9 mouse cellular contexts compared by ENCODE assay signal in the genomic region with DNA sequence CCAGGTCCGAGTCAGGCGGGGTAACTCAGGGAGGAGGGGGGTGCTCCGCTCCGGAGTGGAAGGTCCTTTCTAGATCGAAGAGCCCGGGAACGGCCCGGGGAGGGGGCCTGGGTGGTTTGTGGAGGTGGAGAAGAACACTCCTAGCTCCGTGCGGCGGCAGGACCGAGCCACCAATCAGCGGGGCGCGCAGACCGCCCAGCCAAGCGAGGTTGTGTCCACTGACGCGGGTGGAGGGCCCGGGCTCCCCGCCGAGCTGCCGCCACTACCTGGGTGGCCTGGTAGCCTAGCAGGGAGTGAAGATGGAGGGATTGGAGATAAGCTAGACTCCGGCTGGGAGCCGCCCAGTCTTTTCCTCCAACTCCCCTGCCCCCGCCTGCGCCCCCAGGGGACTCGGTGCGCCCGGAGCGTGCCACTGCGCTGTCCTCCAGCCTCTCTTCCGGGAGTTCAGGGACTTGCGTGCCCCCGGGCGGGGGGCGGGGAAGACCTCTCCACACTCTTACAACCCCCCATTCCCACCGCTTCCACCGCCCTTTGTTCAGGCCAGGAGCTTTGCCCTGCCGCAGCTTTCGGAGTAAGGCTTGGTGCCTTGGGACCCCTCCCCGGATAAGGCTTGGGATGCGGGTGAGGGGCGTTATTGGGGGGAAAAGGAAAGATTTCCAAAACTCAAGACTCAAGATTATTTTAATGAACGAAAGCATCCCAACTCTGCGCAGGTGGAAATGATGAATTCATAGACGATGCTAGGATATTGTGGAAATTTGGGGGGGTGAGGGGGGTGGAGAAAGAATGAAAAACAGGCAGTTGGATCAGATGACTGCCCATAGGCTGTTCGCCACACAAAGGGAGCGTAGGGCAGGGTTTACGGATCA. TPM values are rescaled to one million over a fixed set of nuclear protein-coding genes. Genes with fewer than 3 reads are reported as not detected.
A peak's percentile ranks its signal among the peaks of the same experiment; 100 is the strongest.
DNase-seq lines count a peak whose midpoint lies in the region; ATAC-seq and TF ChIP-seq lines count a peak whose summit lies in the region.
"Had no signal": no experiment of that assay in that cellular context is flagged by ENCODE, and none has a peak within 500 bp of the region (broad histone marks: within the 10 kb centered on the region; RNA-seq: fewer than 3 reads in every experiment).

No protein-coding gene starts in this region.

- intact Hi-C loops in gastrocnemius, adult 2 months (cut with DNase I) = no loop called here

- no peaks in the 10 kb centered on the region for H3K36me3 ChIP-seq in C2C12 (ENCODE audit: control insufficient read depth, insufficient read depth)
- no peaks in the 10 kb centered on the region for H3K36me3 ChIP-seq in hindbrain, embryonic 15.5 days
- H3K36me3 ChIP-seq in liver, embryonic 16.5 days (ENCODE audit: control insufficient read depth, insufficient read depth) = no peaks in the 10 kb centered on the region
- H3K36me3 ChIP-seq in small intestine, adult 2 months (ENCODE audit: control insufficient read depth, insufficient read depth, low read length) = no peaks in the 10 kb centered on the region

- no peak for TF ChIP-seq POLR2A in small intestine, adult 2 months (IDR thresholded peaks at IDR 0.05; ENCODE audit: low read depth, low read length)

- H3K79me2 ChIP-seq in C2C12 (ENCODE audit: control insufficient read depth, insufficient read depth) = no peaks in the 10 kb centered on the region

- H3K4me1 ChIP-seq in hindbrain, embryonic 15.5 days (replicated peaks) = peaks cover 37% of the 10 kb centered on the region
- no peaks in the 10 kb centered on the region for H3K4me1 ChIP-seq in liver, embryonic 16.5 days (ENCODE audit: control insufficient read depth, low read depth, low read length)
- H3K4me1 ChIP-seq in small intestine, adult 2 months (ENCODE audit: control insufficient read depth, insufficient read depth, insufficient read length, low read length) = no peaks in the 10 kb centered on the region

- H3K27me3 ChIP-seq in C2C12 (ENCODE audit: control insufficient read depth, insufficient read depth, insufficient read length) = peaks cover 3% of the 10 kb centered on the region
- peaks cover 23% of the 10 kb centered on the region for H3K27me3 ChIP-seq in hindbrain, embryonic 15.5 days
- H3K27me3 ChIP-seq in liver, embryonic 16.5 days (ENCODE audit: control insufficient read depth, insufficient read depth, low read depth, low read length) = peaks cover 52% of the 10 kb centered on the region
- peaks cover 28% of the 10 kb centered on the region for H3K27me3 ChIP-seq in small intestine, adult 2 months (ENCODE audit: control insufficient read depth, insufficient read depth, low read length)

- no peaks in the 10 kb centered on the region for H3K9me3 ChIP-seq in hindbrain, embryonic 15.5 days
- no peaks in the 10 kb centered on the region for H3K9me3 ChIP-seq in liver, embryonic 16.5 days (replicated peaks; ENCODE audit: control insufficient read depth, low read length)

- H3K4me3 ChIP-seq in gastrocnemius, adult 2 months = peak overlapping the region; percentile 60
- H3K4me3 ChIP-seq in C2C12 (ENCODE audit: insufficient read depth, poor library complexity, severe bottlenecking) = peak overlapping the region; percentile 56
- H3K4me3 ChIP-seq in hindbrain, embryonic 15.5 days = peak overlapping the region; percentile 74
- H3K4me3 ChIP-seq in liver, embryonic 16.5 days (ENCODE audit: low read depth, low read length) = peak overlapping the region; percentile 11; the same call in 1 of the 2 replicates
- peak overlapping the region; percentile 31; the same call in 1 of the 2 replicates for H3K4me3 ChIP-seq in small intestine, adult 2 months (ENCODE audit: low read depth, low read length)
- H3K4me3 ChIP-seq: heart, adult 2 months had no signal

- peak overlapping the region; percentile 78 for H3ac ChIP-seq in C2C12 (ENCODE audit: control insufficient read depth, insufficient read length, low read depth)

- under 1% methylated on average over 49 of the region's 50 CpGs for WGBS in hindbrain, embryonic 15.5 days
- 2% methylated on average over 44 of the region's 50 CpGs for WGBS in liver, embryonic 16.5 days (ENCODE audit: insufficient replicate concordance)
- WGBS in small intestine, adult 2 months = 3% methylated on average over 50 of the region's 50 CpGs

- H3K79me3 ChIP-seq in C2C12 (ENCODE audit: low read depth) = no peaks in the 10 kb centered on the region

- peak; percentile 93 for ATAC-seq in hindbrain, embryonic 15.5 days (ENCODE audit: low FRiP score, low read depth)
- no peak for ATAC-seq in liver, embryonic 16.5 days (ENCODE audit: low read depth)

- H3K4me2 ChIP-seq in hindbrain, embryonic 15.5 days = peak overlapping the region; percentile 98
- peak overlapping the region; percentile 8 for H3K4me2 ChIP-seq in liver, embryonic 16.5 days (ENCODE audit: low read depth, low read length)

- peak; percentile 18 for DNase-seq in gastrocnemius, adult 2 months
- no peak for DNase-seq in gastrocnemius, postnatal 25 days
- DNase-seq in embryo, embryonic 10.5 days (ENCODE audit: low spot score) = peak; percentile 58
- DNase-seq in adrenal gland, adult 8-10 months = no peak

- no peak for TF ChIP-seq CTCF in gastrocnemius, adult 2 months (IDR thresholded peaks at IDR 0.05)
- TF ChIP-seq CTCF in C2C12 (IDR thresholded peaks at IDR 0.05; ENCODE audit: control insufficient read depth, insufficient read depth, insufficient read length) = no peak
- no peak for TF ChIP-seq CTCF in small intestine, adult 2 months (IDR thresholded peaks at IDR 0.05; ENCODE audit: extremely low read depth, insufficient read length, insufficient replicate concordance, low read depth, low read length)

- H3K27ac ChIP-seq in gastrocnemius, adult 2 months = no peak overlapping the region
- peak overlapping the region; percentile 95 for H3K27ac ChIP-seq in hindbrain, embryonic 15.5 days (replicated peaks)
- no peak overlapping the region for H3K27ac ChIP-seq in liver, embryonic 16.5 days (ENCODE audit: low read length)
- no peak overlapping the region for H3K27ac ChIP-seq in small intestine, adult 2 months (ENCODE audit: insufficient read depth, low read depth, low read length)
- H3K27ac ChIP-seq: heart, adult 2 months had no signal

- H3K9ac ChIP-seq in hindbrain, embryonic 15.5 days = peak overlapping the region; percentile 71
- no peak overlapping the region for H3K9ac ChIP-seq in liver, embryonic 16.5 days (ENCODE audit: low read depth, low read length)

TF ChIP-seq in C2C12, 6 proteins besides CTCF, POLR2A, EP300 and RAD21:
- no peak for TF ChIP-seq USF1 (IDR thresholded peaks at IDR 0.05; ENCODE audit: low read depth)
- no peak for TF ChIP-seq MYOG (IDR thresholded peaks at IDR 0.05; ENCODE audit: control insufficient read depth, extremely low read depth, insufficient read length)
- no peak for TF ChIP-seq MAX (IDR thresholded peaks at IDR 0.05)
- no peak for TF ChIP-seq MYOD1 (IDR thresholded peaks at IDR 0.05; ENCODE audit: control insufficient read depth, insufficient read length, low read depth)
- TF ChIP-seq CEBPB (IDR thresholded peaks at IDR 0.05; ENCODE audit: low read depth) = no peak
- TF ChIP-seq FOSL1 (IDR thresholded peaks at IDR 0.05; ENCODE audit: insufficient read depth, low read length, poor library complexity, severe bottlenecking) = no peak

RNA-seq across cellular contexts. Expression of gene Bdnf, which starts 3.0 kb away (rescaled TPM):
- total RNA-seq in gastrocnemius, adult 2 months (2021) = under 1 TPM; 0.50 to 0.84 TPM
- total RNA-seq in gastrocnemius, postnatal 25 days (2021) = under 1 TPM; 0.64 to 0.86 TPM
- polyA plus RNA-seq in C2C12 (2012; fragmentation: generic; extraction: Trizol) = 4.5 TPM
- polyA plus RNA-seq in hindbrain, embryonic 15.5 days (2015; fragmentation: Nextera tagmentation; extraction: Ambion mirVana) = 5.1 and 5.3 TPM in 2 replicates
- 0.04 and 0.05 TPM in 2 replicates for polyA plus RNA-seq in liver, embryonic 16.5 days (2015; fragmentation: Nextera tagmentation; extraction: Ambion mirVana)
- not detected in 2 replicates for polyA plus RNA-seq in small intestine, adult 2 months (2012; rRNA removed)
- under 1 TPM in 2 of 4 experiments, not detected in 2; 0.14 to 0.23 TPM for total RNA-seq in adrenal gland, adult 8-10 months (2022)

Comparison
In these comparisons a context has a peak if more than half of its experiments do, and no peak if none do; other contexts are left out.
1. DNase-seq: peak in gastrocnemius, adult 2 months (single experiment) and embryo, embryonic 10.5 days (single experiment); none in gastrocnemius, postnatal 25 days (single experiment) and adrenal gland, adult 8-10 months (single experiment).
2. H3K4me3 ChIP-seq: peak in every context shown above with its lines; median percentile 74 in hindbrain, embryonic 15.5 days; 60 in gastrocnemius, adult 2 months; 56 in C2C12; 31 in small intestine, adult 2 months; 11 in liver, embryonic 16.5 days.